Mouse (Mus musculus) testis, adult 2 months (tissue): ENCODE data around the gene Pcbp2. TPM values are rescaled to one million over a fixed set of nuclear protein-coding genes. Genes with fewer than 3 reads are reported as not detected.
A peak's percentile ranks its signal among the peaks of the same experiment; 100 is the strongest.

Experiments
- H3K27ac ChIP-seq: fragments of 200-500 bp; 2 replicates; pipeline ENCODE4 v1.5.1; 2012; ENCODE audit warnings: low read depth, low read length; ENCODE audit not compliant: control insufficient read depth, insufficient read depth
- H3K27me3 ChIP-seq: fragments of 200-500 bp; 2 replicates; pipeline ENCODE4 v1.6.1; 2012; ENCODE audit warnings: mild to moderate bottlenecking, low read length, moderate library complexity; ENCODE audit not compliant: control insufficient read depth, insufficient read depth
- H3K36me3 ChIP-seq: fragments of 200-500 bp; 2 replicates; pipeline ENCODE4 v1.6.1; 2012; ENCODE audit warnings: mild to moderate bottlenecking, low read length; ENCODE audit not compliant: control insufficient read depth, insufficient read depth
- H3K4me1 ChIP-seq: fragments of 200-500 bp; 2 replicates; pipeline ENCODE4 v1.6.1; 2012; ENCODE audit warnings: low read length; ENCODE audit not compliant: control insufficient read depth, insufficient read depth
- H3K4me3 ChIP-seq: fragments of 200-500 bp; 2 replicates; pipeline ENCODE4 v1.5.1; 2012; ENCODE audit warnings: low read depth, mild to moderate bottlenecking, low read length, moderate library complexity, mixed read lengths; ENCODE audit not compliant: control insufficient read depth
- CTCF ChIP-seq: fragments of 200-500 bp; IDR thresholded peaks from 2 replicates; pipeline ENCODE4 v1.5.1; 2012; ENCODE audit warnings: low read depth, mild to moderate bottlenecking, inconsistent platforms, low read length, moderate library complexity; ENCODE audit not compliant: control insufficient read depth, insufficient read depth, insufficient replicate concordance
- POLR2A ChIP-seq: fragments of 200-500 bp; IDR thresholded peaks from 2 replicates; pipeline ENCODE4 v1.6.1; 2012; ENCODE audit warnings: low read depth, mild to moderate bottlenecking, inconsistent platforms, low read length, moderate library complexity; ENCODE audit not compliant: control insufficient read depth
- polyA plus RNA-seq: library from polyadenylated mRNA; depleted of rRNA; stranded (reverse); fragments of >200 nt; gene quantifications from 2 replicates; pipeline ENCODE4 v1.2.3, GENCODE M21; 2012

Gene Pcbp2
- polyA plus RNA-seq, 1 experiment, result 1,129 TPM

DNA sequence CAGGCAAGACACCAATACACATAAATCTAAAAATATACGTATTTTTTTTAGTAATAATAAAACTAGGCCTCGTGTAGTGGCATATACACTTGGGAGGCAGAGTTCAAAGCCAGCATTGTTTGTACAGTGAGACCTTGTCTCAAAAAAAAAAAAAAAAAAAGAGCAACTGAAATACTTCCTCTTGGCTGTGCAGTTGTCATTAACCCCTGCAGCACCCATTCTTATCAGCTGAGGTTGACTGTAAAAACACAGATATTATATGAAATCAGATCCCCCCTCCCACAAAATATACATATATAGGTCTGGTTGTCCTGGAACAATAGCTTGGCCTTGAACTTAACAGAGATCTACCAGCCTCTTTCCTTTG lies 36.1 kb downstream of the Pcbp2 start:
- H3K27ac ChIP-seq, result no peak overlapping the region
- TF ChIP-seq POLR2A (no peak), CTCF (no peak)
- no peak overlapping the region for H3K4me3 ChIP-seq
- no peaks in the 10 kb centered on the region for H3K36me3 ChIP-seq
- peaks cover 12% of the 10 kb centered on the region for H3K4me1 ChIP-seq
- no peaks in the 10 kb centered on the region for H3K27me3 ChIP-seq

DNA sequence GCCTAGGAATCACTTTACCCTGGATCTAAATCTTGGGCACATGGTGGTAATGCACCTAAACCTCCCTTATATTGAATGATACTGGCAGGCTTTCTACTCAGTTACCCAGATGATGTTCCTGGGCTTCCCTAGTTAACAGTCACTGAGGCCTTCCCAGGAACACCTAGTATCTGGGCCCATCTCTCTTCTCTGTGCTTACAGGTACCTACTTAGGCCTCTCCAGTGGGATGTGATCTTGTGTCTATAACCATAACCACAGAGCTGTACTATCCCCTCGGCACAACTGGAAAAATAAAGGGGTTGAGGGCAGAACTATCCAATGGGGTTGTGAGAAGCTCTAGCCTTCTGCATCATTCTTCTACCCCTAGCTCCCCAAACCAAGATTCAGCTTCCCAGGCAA lies 36.5 kb downstream of the Pcbp2 start:
- no peaks in the 10 kb centered on the region for H3K27me3 ChIP-seq
- no peak for TF ChIP-seq POLR2A
- no peak for TF ChIP-seq CTCF
- H3K36me3 ChIP-seq, result no peaks in the 10 kb centered on the region
- no peak overlapping the region for H3K27ac ChIP-seq
- no peak overlapping the region for H3K4me3 ChIP-seq
- peaks cover 13% of the 10 kb centered on the region for H3K4me1 ChIP-seq

DNA sequence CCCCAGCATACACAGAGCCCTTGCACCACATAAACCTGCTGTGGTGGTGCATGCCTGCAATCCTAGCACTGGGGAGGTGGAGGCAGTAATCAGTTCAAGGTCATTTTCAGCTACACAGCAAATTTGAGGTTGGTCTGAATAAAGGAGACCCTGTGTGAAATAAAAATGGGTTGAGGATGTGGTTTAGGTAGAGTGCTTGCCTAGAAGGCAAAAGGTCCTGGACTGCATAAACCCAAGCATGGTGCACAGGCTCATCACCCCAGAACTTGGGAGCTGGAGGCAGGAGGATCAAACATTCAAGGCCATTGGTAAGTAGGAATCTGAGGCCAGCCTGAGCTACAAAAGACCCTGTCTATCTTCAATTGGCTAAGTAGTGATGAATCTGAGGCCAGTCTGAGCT lies 37.2 kb downstream of the Pcbp2 start:
- Histone ChIP-seq H3K4me1 (peaks cover 13% of the 10 kb centered on the region), H3K4me3 (no peak overlapping the region), H3K27me3 (no peaks in the 10 kb centered on the region), H3K36me3 (no peaks in the 10 kb centered on the region), H3K27ac (no peak overlapping the region)
- no peak for TF ChIP-seq POLR2A

DNA sequence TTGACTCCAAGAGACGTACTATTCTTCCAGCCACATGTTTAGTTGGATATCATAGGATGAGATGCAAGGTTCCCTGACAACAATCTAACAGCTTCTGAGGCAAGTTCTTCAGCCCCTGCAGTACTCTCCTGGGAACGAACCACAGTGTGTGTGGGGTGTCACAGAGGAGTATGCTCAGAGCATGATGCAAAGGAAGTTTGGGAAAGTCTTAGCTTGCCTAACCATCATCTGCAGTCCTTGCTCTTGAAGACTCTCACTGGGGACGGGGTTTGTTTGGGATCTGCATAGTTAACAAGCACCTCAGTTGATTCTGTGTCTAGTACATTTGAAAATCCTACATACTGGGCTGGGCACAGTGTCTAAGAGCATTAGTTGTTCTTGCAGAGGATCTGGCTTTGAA lies 38.0 kb downstream of the Pcbp2 start:
- H3K27ac ChIP-seq, result no peak overlapping the region
- TF ChIP-seq POLR2A, result no peak
- TF ChIP-seq CTCF, result no peak
- H3K4me3 ChIP-seq, result no peak overlapping the region
- H3K4me1 ChIP-seq, result peaks cover 13% of the 10 kb centered on the region
- H3K36me3 ChIP-seq, result no peaks in the 10 kb centered on the region
- no peaks in the 10 kb centered on the region for H3K27me3 ChIP-seq

DNA sequence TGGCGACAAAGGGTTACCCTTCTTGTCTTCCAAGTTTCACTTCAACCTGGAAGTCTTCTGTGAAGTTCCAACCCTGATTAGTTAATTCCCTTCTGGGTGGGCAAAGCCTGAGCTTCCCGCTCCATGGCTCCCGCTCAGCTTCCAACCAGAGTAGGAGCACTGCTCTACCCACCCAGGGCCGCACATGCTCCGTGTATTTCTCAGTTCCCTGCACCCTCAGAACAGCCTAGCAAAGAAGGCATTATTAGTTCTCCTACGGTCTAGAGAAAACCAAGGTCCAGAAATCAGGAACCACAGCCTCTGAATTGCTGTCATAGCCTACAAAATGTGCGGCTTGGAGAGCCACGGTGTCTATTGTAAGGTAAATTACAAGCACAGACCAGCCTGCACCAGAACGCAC lies 39.8 kb downstream of the Pcbp2 start:
- no peak for TF ChIP-seq POLR2A
- TF ChIP-seq CTCF, result no peak
- Histone ChIP-seq H3K27me3 (no peaks in the 10 kb centered on the region), H3K27ac (peak overlapping the region; percentile 39), H3K4me3 (peak overlapping the region; percentile 83), H3K4me1 (peaks cover 13% of the 10 kb centered on the region), H3K36me3 (no peaks in the 10 kb centered on the region)

DNA sequence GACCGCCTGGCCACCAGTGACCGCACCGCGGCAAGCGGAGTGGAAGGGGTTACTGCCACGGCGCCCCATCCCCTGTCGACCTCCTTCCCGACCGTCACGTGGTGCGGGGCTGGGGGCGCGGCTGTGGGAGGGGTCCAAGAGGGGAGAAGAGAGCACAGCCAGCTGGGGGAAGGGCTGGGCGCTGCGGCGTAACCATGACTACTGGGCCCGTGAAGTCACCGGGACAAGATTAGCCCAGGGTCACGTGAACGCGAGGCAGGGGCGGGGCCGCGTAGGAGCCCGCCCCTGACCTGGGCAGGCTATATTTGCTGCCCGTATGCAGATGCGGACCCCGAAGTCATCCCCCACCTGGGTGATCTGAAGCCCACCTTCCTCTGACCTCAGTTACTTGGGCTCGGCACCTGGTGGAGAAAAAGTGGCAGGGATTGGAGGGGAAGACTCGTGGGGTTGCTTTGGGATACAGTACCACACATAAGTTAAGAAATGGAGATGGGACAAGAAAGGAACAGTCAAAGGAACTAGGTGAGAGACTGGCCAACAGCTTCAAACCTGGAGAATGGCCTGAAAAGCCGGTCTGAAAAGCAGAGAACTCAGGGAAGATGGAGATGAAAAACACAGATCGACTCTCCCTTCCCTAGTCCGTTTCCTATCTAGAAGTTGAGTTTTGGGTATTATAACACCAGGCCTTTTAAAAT lies 40.4 kb downstream of the Pcbp2 start:
- peaks cover 14% of the 10 kb centered on the region for H3K4me1 ChIP-seq
- no peaks in the 10 kb centered on the region for H3K36me3 ChIP-seq
- peak overlapping the region; percentile 39 for H3K27ac ChIP-seq
- H3K4me3 ChIP-seq, result peak overlapping the region; percentile 83
- 0 out of 2 replicates have a peak, but pooled peaks have one; percentile 7 for TF ChIP-seq CTCF
- peak; percentile 19; the same call in 1 of the 2 replicates for TF ChIP-seq POLR2A
- H3K27me3 ChIP-seq, result no peaks in the 10 kb centered on the region

DNA sequence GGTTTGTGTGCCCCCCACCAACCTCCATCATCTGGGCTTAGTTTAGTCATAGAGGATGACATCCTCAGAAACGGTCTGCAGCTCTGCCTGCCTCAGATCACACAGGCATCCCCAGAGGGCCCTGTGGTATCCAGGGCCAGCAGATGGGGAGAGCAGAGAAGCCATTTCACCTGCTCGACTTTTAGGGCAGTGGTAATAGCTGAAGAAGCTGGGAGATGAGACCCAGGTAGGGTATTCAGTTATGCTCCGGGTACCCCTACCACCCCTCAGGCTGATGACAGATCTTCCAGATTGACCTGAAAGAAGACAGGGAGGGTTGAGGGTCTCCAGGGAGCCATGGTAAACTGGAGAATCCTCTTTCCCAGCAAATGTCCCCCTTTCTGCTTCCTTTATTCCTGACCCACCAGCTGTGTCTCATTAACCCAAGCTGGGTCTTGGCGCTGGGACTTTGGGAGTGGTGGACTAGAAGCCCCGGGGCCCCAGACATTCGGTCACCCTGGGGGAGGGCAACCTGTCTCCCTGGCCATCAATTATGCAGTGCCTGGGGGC lies 41.0 kb downstream of the Pcbp2 start:
- no peaks in the 10 kb centered on the region for H3K36me3 ChIP-seq
- TF ChIP-seq CTCF, result no peak
- TF ChIP-seq POLR2A, result no peak
- H3K27ac ChIP-seq, result no peak overlapping the region
- peaks cover 20% of the 10 kb centered on the region for H3K4me1 ChIP-seq
- peak overlapping the region; percentile 83 for H3K4me3 ChIP-seq
- no peaks in the 10 kb centered on the region for H3K27me3 ChIP-seq
